Mouse (Mus musculus) lung, postnatal 25 days (tissue): ENCODE data around the gene Fam219b.

Experiments used
- DNase-seq: peaks from one replicate; pipeline ENCODE4 v3.0.0; 2022; ENCODE audit warnings: low spot score

Gene Fam219b

DNA sequence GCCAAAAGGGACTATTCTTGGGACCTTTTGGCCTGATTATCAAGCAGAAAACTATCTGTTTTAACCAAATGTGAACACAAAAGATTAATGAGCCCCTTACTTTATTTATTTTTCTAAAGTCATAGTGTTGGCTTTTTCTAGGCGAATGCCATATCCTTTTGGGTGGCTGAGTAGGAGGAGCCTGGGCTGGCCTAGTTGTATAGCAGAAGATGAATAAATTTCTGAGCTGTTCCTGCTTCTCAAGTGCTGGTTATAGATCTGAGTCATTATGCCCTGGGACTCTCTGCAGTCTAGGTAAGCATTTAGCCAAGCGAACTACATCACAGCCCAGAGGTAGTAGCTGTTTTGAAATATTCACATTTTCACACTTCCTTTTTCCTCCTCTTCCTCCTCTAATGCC is 11.8 kb upstream of the Fam219b start:
- no peak for DNase-seq

DNA sequence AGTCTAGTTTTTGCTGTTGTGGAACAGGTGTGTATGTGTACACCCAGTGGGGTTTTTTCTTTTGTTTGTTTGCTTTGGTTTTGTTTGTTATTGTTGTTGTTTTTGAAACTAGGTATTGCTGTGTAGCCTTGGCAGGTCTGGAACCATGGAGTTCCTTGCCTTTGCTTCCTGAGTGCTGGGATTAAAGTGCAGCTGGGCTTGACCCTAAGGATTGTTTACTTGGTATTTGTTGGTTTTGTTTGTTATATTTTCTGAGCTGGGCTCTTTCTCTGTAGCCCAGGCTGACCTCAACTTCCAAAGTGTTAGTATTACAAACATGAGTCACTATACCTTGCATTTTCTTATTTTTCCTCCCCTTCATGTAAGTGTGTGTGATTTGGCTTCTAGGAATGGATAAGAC is 10.9 kb upstream of the Fam219b start:
- DNase-seq, result no peak

DNA sequence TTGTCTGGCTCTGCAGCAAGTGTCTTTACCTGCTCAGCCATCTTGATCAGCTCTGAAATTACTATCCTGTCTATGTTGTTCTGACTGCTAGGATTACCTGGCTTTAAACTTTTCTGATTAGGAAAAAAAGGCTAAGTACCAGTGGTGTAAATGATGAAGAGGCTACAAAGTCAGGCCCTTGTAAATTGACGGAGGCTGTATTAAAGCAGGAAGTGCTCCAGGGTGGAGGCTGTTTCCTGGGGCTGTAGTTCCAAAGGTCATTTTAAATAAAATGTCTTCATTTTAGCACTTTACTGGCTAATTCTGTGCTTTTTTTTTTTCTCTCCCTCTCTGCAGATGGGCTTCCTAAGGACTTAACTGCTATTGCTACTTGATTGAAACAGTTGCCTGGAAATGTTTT is 5.4 kb upstream of the Fam219b start:
- DNase-seq, result no peak

DNA sequence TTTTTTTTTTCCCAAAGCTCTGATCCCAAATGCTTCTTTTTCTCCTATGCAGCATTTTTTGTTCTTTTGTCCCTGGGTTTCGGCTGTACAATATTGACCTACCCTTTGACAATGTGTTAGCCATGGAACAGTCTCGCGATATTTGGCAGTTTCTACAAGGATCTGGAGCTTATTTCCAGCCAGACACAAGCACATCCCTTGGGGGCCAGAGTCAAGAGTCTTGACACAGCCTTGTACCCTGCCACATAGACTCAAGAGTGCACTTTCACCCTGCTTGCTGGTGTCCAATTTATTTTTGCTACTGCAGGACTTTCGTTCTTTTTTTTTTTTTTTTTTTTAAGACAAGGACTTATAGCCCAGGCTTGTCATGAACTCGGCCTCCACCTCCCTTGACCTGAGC is 966 bp upstream of the Fam219b start:
- DNase-seq, result no peak

DNA sequence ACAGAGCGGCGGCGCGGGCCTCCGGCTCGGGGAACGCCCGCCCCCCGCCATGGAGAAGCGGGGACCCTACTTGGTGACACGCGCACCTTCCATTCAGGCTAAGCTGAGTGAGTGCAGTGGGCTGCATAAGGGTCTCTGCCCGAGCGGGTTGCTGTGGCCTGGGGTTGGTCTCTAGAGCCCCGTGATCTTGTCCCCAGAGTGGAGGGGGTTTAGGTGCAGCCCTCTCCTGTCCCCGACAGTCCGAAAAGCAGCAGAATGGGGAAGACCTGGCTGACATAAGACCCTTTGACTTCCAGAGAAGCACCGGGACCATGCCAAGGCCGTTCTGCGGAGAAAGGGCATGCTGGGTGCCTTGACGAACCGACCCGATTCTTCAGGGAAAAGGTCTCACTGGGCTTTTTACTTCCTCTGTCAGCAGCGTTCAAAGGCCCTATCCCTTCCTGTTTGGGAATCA is 427 bp downstream of the Fam219b start:
- no peak for DNase-seq

DNA sequence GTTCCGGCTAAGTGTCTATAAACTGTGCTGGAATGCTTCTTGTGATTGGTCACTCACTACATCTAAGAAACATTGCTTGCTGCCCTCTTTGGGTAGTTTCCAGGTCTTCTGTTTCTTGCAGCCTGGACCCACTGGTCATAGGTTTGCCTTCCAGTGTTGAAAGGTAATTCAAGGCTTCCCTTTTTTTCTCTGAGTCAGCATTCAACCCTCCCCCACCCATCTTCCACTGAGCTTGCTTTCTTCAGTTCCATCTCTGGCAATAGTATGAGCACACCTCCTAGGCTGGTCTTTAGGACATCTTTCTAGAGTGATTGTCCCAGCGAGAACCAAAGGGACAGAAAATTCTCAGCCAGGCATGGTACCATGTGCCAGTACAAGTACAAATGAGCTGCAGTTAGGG is 2.2 kb downstream of the Fam219b start:
- DNase-seq, result no peak

DNA sequence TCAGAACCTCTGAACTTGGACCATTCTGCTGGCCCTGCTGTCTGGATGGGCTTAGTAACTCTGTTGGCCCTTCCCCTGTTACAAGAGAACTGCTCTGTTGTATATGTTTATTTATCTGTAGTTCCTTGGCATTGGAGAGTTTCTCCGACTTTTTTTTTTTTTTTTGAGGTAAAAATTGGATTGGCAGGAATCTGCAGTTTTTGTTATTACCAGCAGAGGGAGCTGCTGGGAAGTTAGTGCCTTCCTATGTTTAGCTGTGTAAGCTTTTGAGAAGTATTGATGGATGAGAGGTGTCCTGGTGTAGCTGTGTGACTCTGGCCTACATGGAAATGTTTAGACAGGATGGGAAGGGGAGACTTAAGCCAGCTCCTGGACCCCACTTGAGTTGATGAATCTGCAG is 4.0 kb downstream of the Fam219b start:
- DNase-seq, result peak; percentile 54

DNA sequence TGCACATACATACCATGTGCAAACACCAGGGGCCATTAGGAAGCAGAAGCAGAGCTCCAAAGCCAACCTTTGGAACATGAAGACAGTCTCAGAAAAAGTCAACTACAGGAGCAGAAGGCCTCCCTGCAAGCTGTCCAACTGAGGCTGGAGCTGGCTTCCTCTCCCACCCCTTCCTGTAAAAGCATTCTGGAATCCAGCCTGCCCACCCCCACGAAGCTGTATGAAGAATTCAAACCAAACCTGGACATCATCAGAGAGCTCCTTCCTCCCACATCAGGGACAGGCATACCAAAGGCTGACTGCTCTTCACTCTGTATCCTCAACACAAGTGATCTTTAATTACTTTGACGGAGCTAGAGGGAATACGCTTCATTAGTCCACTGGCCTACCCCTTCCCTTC is 6.6 kb downstream of the Fam219b start:
- no peak for DNase-seq

DNA sequence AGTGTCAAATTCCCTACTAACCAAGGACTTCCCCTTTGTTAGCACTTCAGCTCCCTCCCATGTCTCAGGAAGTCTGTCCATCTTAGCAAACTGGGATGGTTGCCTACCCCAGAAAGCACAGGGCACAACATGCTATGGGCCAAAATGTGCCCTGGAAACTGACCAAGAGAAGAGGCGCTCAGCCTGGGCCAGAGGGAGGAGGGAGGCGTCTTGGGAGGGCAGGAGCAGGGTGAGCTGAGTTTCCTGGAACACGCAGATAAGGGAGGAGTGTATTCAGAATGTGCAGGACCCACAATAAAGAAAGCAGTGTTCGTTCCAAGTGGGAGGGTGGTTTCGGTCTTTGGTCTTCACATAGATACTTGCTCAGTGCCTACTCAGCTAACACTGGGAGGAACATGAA is 10.0 kb downstream of the Fam219b start:
- DNase-seq, result peak; percentile 19

DNA sequence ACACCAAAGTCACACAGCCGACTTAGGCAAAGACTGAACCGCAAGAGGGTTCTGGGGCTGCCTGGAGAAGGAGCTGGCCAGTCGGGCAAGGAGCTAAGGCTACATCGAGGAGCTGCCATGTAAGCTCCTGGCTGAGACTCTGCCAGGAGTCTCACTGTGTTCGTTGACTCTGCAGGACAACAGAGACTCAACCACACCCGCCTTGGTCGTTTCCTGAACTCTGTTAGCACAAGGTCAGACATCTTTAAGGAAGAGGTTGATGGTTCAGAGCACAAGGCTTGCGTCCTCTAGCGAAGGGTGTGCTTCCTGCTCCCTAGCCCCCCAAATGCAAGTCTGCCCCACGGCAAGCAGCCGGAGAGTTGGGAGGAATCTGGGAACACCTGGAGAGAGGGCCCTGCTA is 10.5 kb downstream of the Fam219b start:
- no peak for DNase-seq

DNA sequence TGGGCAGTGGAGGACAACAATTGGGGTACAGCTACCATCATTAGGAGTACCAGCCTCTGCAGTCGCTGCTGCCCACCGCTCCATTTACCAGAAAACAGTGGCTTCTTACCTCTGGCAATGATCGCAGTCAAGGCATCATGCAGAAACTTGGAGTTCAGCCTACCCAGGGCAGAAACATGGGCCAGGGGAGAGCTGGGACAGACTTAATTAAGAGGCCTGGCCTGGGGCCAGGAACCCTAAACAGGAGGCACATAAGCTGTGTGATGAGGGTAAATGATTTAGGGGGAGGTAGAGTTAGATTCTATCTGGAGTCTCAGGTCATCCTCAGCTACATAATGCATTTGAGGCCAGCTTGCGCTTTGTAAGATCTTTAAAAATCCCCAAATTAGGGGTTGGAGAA is 11.9 kb downstream of the Fam219b start:
- DNase-seq, result no peak

DNA sequence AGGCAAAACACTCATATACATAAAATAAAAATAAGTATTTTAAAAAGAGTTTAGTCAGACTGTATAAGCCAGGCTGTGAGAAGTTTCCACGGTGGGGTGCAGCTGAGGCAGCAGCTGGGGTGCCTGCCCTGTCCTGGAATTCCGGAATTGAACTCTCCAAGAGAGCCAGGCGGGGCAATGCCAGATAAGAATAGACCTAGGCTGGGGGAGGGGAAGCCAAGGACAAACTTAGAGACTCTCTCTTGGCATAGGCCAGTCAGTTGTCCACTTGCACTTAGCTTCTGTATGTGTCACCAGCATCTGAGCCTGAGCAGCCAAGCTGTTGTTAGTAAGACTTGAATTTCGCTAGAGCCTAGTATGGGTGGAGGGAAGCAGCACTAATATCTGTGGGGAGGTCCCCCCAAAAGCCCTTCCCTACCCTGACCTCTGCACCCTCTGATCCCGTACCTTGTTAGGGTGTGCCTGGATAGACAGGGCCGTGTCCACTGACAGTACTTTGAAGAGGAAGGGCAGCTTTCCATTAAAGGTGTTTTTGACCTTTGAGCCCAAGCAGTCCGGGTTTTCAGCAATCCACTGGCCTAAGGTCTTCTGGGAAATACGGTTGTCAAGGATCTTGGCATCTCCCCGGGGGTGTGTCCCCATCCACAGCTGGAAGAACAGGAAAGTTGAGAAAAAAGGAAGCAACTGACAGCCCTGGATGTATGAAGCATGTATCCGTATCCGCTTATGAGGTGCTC is 13.0 kb downstream of the Fam219b start:
- DNase-seq, result peak; percentile 48

DNA sequence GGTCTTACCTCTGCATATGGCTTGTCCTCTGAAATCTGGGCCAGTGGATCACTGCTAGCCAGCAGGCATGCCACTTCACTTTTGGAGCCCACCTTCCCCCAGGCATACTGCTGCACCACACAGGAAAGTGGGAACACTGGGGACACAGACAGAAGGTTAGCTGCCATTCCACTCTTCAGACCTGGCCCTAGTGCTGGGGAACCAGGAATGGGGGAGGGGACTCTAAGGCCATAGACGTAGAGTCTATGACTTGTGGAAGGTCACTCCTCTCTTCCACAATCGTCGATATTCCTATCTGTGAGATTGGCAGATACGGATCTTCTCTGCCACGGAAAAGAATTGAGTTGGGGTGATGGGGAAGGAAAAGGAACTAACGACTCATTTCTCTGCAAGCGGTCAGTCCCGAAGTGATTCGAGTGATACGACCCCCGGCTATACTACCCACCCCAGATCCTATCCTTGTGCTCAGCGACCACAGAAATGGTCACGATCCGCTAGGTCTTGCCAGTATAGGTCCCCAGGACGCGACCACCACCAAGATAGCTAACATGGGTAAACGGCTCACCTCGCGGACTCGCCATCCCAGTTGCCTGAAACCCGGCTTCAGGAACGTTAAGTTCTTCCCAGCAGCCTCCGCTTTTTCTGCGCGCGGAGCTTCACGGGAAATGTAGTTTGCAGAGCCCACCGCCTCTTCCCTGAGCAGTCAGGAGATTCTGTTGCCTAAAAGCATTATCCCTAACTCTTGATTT is 15.0 kb downstream of the Fam219b start, which contains the start of gene Mpi:
TSS of gene Mpi (minus strand) at position 625 of the 749 bp plus-strand sequence.
- DNase-seq, result peak; percentile 59

DNA sequence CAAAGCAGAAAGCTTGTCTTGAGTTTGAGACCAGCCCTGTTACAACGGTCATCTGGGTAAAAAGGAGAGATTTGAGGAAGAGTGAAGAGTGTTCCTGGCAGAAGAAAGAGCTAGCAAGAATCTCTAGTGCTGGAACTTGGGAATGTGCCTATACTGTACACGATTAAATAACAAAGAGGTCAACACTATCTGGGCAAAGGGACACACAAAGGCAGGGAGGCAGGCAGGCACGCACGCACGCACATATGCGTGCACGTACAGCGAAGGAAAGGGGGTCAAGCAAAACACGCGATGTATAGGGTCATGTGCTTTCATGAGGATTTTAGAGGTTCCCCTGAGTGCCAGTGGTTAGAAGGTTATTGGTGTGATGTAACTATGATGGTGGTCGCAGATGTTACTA is 15.8 kb downstream of the Fam219b start:
- no peak for DNase-seq

DNA sequence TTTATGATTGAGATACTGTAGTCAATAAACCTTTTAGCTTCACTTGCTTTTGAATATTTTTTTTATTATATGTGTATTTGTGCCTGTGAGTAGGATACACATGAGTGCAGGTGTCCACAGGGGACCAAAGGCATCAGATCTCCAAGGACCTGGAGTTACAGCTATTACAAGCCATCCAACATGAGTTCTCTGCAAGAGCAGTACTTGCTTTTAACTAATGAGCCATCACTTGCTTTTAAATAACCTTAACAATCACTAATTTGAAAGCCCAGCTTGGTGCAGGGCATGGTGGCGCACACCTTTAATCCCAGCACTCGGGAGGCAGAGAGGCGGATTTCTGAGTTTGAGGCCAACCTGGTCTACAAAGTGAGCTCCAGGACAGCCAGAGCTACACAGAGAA is 17.4 kb downstream of the Fam219b start:
- no peak for DNase-seq

DNA sequence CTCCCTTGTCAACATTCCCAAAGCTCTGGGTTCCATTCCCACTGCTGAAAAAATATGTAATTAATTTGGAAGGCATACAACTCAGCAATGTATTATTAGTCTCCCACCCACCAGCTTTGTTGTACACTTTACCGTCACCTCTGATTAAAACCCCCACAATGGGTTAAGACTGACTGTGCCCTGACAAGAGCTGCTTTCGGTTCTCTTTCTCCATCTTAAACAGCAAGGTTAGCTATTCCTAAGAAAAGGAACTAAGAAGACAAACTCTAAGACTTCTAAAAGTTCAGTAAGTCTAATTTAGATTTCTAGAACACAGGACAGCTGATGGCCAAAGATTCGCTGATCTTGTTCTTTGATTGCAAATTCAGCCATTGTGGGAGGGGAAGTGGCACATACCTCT is 19.9 kb downstream of the Fam219b start:
- DNase-seq, result no peak

DNA sequence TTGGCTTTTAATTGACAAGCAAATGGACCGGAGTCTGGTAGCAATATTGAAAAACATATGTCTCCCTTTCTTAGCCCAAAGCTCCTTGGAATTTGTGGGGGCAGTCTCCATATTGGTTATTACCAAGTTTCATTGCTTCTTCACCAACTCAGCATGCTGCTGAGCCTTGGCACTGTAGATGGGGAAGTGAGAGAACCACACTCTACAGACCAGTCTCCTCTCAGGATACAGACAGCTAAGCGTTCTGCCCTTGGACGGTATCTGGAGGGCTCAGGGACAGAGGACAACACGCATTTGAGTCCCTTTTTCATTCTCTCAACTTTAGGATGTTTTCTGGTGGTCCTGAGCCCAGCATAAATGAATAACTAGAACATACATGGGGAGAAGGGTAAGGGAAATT is 21.3 kb downstream of the Fam219b start:
- DNase-seq, result no peak

DNA sequence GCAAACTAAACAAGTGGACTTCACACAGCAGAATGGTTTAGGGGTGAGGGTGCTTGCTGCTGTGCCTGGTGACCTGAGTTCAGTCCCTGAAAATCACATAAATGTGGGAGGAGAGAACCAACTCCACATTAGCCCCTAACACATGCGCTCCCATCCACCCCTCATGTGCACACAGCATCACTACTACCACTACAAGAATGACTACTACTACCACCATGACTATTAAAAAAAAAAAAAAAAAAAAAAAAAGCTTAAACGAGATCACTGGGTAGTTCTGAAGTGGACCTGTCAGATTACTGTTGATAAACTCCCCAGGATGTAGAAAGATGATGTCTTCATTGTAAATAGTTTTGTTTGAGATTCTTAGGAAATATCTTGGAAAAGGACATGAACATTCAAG is 22.2 kb downstream of the Fam219b start:
- no peak for DNase-seq

DNA sequence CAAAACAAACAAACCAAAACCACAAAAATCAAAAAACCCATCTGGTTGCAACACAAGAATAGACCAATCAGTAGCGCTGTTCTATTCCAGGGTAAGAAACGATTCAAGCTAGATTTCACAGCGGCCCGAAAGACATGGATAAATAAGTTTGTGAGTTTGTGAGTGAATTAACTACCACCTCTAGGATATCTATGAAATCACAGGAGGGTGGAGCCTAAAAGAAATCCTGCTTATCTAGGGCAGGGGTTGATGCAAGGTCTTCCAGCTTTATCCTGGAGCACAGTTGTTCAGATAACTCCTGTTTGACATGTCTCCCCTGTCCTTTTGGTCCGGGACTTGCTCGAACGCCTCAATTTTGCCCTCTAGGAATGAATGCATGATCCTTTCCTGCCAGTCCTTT is 22.9 kb downstream of the Fam219b start:
- DNase-seq, result no peak

DNA sequence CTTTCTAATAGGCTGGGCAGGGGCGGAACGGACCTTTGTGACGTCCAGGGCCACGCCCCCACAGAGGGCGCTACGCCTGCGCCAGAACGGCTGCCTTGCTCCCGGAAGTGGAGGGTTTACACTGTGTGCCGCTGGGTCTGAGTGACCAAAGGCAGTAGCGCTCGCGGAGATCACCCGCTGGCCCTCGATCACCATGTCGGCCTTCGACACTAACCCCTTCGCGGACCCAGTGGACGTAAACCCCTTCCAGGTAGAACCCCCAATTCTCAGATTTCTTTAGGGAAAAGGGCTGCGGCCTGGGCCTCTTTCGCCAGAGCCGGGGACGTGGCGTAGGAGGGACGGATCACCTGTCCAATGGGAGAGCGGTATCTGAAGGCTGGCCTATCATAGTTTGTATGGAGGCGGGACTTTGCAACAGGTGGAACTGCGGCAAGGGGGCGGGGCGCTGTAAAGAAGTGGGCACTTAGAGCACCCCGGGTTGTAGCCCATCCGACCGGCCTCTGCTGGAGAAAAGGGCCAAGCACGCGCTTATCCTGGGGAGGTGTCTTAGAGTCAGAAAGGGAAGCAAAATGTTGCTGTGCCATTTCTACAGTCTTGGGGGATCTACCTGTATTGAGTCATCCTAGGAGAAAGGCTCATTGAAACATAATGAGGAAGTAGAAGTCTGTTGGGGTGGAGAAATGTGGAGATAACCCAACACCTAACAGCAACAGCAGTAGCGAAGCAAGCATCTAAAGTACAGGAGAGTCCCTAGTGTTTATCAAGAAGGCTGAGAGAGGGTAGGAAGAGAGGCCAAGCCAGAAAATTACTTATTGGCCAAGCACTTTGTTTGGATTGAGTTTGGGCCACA is 23.8 kb downstream of the Fam219b start, which contains the start of gene Scamp2:
TSS of gene Scamp2 (plus strand) at position 83 of the 850 bp plus-strand sequence.
- DNase-seq, result peak; percentile 95

DNA sequence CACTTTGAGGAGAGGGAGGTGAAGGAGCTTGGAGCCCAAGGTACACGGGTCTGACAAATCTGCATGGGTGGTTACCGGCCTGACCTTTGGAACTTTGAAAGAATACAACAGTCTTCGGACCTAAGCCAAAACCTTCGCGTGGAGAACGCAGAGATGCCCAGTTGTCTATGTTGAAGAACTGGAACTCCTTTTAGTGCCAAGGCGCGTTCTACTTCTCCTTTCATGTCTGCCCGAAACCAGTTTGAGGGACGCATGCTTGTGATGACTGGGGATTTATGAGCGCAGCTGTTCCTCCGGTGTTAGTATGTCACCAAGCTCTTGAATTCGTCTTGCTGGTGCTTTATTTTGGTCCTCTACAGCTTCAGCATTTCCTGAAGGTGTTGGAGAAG is 24.4 kb downstream of the Fam219b start:
- DNase-seq, result peak; percentile 19

DNA sequence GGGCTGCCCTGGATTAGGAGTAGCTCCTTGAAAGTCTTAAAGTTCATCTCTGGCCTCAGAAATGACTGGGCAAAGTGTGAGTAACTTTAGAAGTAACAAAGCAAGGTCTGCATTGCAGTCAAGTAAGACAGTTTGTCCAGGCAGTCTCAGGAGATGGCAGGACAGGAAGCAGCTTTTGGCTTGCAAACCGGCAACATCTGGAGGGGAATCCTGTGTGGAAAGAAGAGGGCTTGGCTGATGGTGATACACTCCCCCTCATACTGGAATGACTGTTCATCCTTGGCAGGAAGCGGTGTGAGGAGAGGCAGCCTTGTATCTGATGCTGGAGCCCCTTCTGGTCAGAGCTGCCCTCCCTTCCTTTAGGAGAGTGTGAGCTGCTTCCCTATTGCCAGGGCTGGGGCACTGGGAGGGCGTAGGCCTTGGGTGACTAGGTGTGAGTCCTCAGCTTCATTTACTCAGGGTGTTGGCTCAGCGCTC is 25.6 kb downstream of the Fam219b start:
- DNase-seq, result peak; percentile 32
